Mouse (Mus musculus) kidney, adult 8-10 months (tissue): Measurements from ENCODE around the gene Dap.

Experiments
- DNase-seq, 2 experiments: peaks; one replicate each; pipeline ENCODE4 v3.0.0; 2022

Gene Dap

DNA sequence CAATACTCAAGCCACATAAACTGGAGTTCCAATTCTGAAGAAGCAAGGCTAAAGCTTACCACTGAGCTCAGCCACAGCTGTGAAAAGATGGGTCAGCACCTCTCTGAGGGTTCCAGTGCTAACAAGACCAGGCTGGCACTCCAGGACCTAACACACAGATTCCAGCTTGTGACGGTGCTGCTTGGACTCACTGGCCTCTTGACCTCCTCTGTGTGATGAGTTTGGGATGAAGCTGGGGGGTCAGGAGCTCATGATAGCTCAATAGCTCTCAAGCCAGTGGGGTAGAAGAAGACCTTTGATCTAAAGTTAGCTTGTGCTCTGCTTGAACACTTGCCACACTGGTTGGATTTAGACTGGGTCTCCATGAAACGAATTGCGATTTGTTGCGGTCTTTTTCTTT is 82.6 kb downstream of the Dap start:
- peak; percentile 40 to 60 for DNase-seq

GRCm38 (mm10) chr15:31309526-31309925 is 85.4 kb downstream of the Dap start:
- no peak for DNase-seq

DNA sequence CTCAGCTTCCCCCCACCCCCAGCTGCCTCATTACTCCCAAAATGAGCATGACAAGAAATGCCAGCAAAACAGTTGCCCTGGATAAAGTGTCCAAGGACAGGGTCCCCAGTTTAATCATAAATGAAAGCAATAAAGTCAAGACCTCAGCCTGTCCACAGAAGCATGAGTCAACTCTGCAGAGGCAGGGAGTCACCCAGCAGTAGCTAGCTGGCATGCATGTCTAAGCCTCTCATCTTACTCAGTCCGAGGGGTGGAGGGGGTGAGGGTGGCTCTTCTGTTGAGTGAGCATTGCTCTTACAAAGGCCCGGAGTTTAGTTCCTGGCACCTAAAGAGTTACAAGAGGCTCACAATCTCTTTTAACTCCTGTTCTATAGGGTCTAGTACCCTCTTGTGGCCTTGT is 87.9 kb downstream of the Dap start:
- no peak for DNase-seq

DNA sequence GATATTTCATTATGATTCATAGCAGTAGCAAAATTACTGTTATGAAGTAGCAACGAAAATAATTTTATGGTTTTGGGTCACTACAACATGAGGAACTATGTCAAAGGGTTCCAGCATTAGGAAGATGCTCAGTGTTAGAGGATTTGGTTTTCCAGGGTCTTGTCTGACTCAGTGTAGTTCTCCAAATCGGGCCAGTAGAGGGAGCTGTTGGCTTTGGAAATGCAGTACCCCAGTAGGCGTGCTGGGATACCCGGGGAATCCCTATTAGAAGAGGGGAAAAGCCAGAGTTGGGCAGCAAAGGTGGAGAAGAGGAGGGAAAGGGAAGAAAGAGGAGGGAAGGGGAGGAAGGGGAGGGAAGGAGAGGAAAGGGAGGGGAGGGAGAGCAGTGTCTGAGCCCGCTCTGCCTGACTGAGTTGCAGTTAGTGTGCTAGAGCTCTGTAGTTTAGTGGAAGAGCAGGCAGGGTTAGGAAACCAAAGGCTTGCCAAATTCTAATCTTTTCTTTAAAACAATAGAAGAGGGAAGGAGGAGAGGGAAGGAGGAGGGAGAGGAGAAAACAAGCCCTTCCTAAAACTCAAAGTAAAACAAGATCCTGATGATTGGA is 91.6 kb downstream of the Dap start:
- peak; percentile 71 to 84 for DNase-seq

GRCm38 (mm10) chr15:31317056-31317805 is 93.1 kb downstream of the Dap start:
- DNase-seq = no peak

DNA sequence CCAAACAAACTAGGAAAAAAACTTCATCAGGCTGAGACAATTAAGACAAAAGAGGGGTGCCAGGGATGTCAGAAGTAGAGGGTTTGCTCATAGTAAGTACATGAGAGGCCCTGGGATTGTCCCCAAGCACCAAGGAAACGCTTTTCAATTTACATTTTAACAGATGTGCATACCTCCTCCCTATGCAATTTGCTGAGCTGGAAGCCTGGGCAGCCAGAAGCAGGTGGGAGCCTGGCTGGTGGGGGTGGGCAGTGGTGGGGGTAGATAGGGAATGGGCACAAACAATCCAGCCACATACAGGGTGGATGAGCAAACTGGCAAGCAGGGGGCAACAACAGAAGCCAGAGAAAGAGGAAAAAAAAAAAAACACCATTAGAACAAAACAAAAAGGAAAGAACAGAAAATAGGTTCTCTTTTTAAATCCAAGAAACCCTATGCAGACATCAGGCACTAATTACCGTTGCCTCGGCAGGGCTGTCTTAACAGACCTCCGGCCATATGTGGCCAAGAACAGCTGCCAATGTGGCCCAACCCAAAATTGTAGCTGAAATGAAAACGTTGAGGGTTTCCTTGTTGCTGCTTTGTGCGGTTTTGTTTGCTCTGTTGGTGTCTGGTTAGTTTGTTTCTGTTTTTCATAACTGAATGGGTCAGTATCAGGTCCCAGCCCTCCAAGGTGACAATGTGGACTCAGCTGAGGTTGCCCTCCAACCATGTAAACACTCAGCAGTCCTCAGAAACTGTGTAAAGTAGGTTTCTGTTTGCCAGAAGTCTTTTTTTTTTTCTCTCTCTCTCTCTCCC is 94.2 kb downstream of the Dap start:
- no peak for DNase-seq

DNA sequence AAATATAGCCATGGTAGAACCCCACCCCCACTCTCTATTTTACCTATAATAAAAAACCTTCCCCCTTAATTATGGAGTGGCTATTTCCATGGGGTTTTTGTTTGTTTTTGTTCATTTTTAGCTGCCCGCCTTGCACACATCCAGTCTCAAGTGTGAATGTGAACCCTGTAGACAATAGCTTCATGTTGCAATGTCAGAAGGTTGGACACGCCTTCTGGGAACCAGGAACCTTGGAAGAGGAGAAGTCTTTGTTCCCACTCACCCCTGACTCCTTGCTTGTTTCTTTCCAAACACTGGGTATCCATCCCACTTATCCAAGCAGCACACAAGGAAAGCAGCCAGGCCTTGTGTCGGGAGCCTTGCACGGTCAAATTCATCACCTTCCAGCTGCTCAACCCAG is 94.9 kb downstream of the Dap start:
- DNase-seq = no peak

GRCm38 (mm10) chr15:31320598-31321377 is 96.7 kb downstream of the Dap start:
- DNase-seq = no peak

- no peak for DNase-seq
Measured at GRCm38 (mm10) chr15:31323684-31324083, 99.6 kb downstream of the Dap start.
